Mouse (Mus musculus) midbrain, postnatal 0 days (tissue): ENCODE results near the gene Gm16181. TPM values are rescaled to one million over a fixed set of nuclear protein-coding genes. Genes with fewer than 3 reads are reported as not detected.

Experiments used
- ATAC-seq: fragments of 200-750 bp; cut with Nextera tagmentation; 2 replicates; pipeline ENCODE4 v1.8.0; 2017; ENCODE audit warnings: moderate number of reproducible peaks, mild to moderate bottlenecking, moderate TSS enrichment, moderate library complexity; ENCODE audit not compliant: low FRiP score
- DNase-seq: peaks from one replicate; pipeline ENCODE4 v3.0.0-alpha.2; 2015; ENCODE audit warnings: low spot score
- H3K27ac ChIP-seq: fragments of 300-500 bp; sonication (generic); 2 replicates; pipeline ENCODE4 v1.5.1; 2014; ENCODE audit warnings: low read depth, mild to moderate bottlenecking, low read length, mixed read lengths
- H3K27me3 ChIP-seq: fragments of 300-500 bp; sonication (generic); 2 replicates; pipeline ENCODE4 v1.6.1; 2014; ENCODE audit warnings: low read length, control low read depth, mixed read lengths; ENCODE audit not compliant: insufficient read depth
- H3K36me3 ChIP-seq: fragments of 300-500 bp; sonication (generic); 2 replicates; pipeline ENCODE4 v1.6.1; 2014; ENCODE audit warnings: low read length, control low read depth, mixed read lengths; ENCODE audit not compliant: insufficient read depth
- H3K4me1 ChIP-seq: fragments of 300-500 bp; sonication (generic); 2 replicates; pipeline ENCODE4 v1.6.1; 2014; ENCODE audit warnings: mild to moderate bottlenecking, control low read depth, antibody characterized with exemption, low read length, mixed read lengths; ENCODE audit not compliant: insufficient read depth
- H3K4me2 ChIP-seq: fragments of 300-500 bp; sonication (generic); 2 replicates; pipeline ENCODE4 v1.6.1; 2014; ENCODE audit warnings: low read depth, mild to moderate bottlenecking, low read length, mixed read lengths; ENCODE audit not compliant: poor library complexity, severe bottlenecking
- H3K4me3 ChIP-seq: fragments of 300-500 bp; sonication (generic); 2 replicates; pipeline ENCODE4 v1.5.1; 2014; ENCODE audit warnings: low read depth, mild to moderate bottlenecking, low read length, moderate library complexity
- H3K9ac ChIP-seq: fragments of 300-500 bp; sonication (generic); replicated peaks from 2 replicates; pipeline ENCODE4 v1.6.1; 2014; ENCODE audit warnings: mild to moderate bottlenecking, low read length, moderate library complexity, mixed read lengths; ENCODE audit not compliant: poor library complexity, severe bottlenecking
- H3K9me3 ChIP-seq: fragments of 300-500 bp; sonication (generic); 2 replicates; pipeline ENCODE4 v1.6.1; 2016; ENCODE audit warnings: low read length, control low read depth
- CTCF ChIP-seq: IDR thresholded peaks from 2 replicates; pipeline ENCODE4 v1.5.1; 2016; ENCODE audit warnings: antibody characterized with exemption, mild to moderate bottlenecking
- WGBS: fragments of 180-500 bp; shearing (Covaris S2); extraction: QIAGEN DNeasy Blood & Tissue Kit; methylation state at CpG from one replicate; pipeline ENCODE4 v1.1.7; 2014; 5-methylcytosine and 5-hydroxymethylcytosine counted together
- polyA plus RNA-seq: library from polyadenylated mRNA; unstranded; fragments of >200 nt; fragmentation: Nextera tagmentation; extraction: Ambion mirVana; gene quantifications from 2 replicates; pipeline ENCODE4 v1.2.1, GENCODE M21; 2015
- total RNA-seq: library from RNA; depleted of rRNA; stranded (reverse); fragments of >200 nt; gene quantifications from 2 replicates; pipeline ENCODE4 v1.2.3, GENCODE M21; 2014

Gene Gm16181
- total and polyA plus RNA-seq, 2 experiments from 2014 or later, result 0.33 TPM; not detected in 1

DNA sequence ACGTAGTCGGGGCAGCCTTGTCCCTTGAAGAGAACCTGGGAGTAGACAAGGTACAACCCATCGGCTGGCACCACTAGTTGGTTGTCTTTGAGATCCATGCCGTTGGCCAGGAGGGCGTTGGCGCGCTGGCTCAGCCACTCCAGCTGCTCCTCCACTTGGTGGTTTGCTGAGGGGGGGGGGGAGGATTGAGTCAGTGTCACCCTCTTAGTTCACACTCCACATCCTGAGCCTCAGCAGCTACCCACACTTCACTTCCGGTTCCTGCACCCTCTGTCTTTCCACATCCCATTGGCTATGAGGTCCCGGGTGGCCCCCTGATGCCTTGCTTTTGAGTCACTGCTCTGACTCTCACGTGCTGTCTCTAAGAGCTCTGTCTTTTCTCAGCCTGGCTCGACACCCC, 20.2 kb upstream of the Gm16181 start:
- Histone ChIP-seq H3K36me3 (no peaks in the 10 kb centered on the region), H3K4me3 (no peak overlapping the region), H3K9me3 (no peaks in the 10 kb centered on the region), H3K9ac (no peak overlapping the region), H3K27me3 (peaks cover 6% of the 10 kb centered on the region; the same call in 1 of the 2 replicates), H3K4me2 (no peak overlapping the region), H3K4me1 (no peaks in the 10 kb centered on the region), H3K27ac (no peak overlapping the region)
- no peak for DNase-seq
- 87% methylated on average over 11 of the region's 11 CpGs for WGBS
- no peak for ATAC-seq
- TF ChIP-seq CTCF, result no peak

DNA sequence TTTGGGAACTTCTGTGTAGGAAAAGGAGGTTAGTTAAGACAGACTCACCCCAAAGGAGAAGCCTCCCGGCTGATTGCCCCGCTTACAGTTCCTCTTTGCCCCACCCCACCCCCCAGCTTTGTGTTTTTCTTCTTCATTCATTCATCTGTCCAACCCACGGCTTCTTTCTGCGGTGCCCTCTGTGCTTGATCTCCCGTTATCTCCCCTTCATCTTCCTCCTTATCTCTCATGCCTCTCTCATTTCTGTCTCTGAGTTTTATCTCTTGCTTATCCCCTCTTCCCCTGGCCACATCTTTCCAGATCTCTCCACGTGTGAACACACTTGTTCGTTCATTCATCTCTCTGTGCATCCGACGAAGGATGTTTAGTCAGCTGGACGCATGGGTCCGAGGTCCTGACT, 19.5 kb upstream of the Gm16181 start:
- Histone ChIP-seq H3K27ac (no peak overlapping the region), H3K9ac (no peak overlapping the region), H3K27me3 (peaks cover 6% of the 10 kb centered on the region; the same call in 1 of the 2 replicates), H3K9me3 (no peaks in the 10 kb centered on the region), H3K4me3 (no peak overlapping the region), H3K36me3 (no peaks in the 10 kb centered on the region), H3K4me2 (no peak overlapping the region), H3K4me1 (no peaks in the 10 kb centered on the region)
- ATAC-seq (no peak), DNase-seq (no peak)
- TF ChIP-seq CTCF, result no peak
- 82% methylated on average over 11 of the region's 11 CpGs for WGBS

DNA sequence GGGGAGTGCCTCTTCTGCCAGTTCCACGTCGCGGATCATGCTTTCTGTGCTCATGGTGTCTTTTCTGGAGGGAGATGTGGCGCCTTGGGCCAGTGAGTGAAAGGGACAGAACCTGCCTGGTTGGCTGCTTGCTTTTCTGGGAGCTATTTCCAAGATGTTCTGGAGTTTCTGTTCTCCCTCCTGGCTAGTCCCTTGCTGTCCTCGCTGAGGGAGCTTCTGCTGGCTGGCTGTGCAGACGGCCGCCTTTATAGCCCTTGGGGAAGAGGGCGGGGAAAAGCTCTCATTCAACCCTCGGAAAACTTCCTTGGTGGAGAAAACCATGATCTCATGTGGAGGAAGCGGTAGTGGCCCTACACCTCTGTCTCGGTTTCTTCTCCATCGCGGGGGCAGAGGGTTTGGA, 18.8 kb upstream of the Gm16181 start, which contains the start of gene Tnf:
Gene Tnf, minus strand, starts transcription at position 221 of the 400 bp plus-strand sequence.
- 53% methylated on average over 13 of the region's 13 CpGs for WGBS
- H3K4me3 ChIP-seq, result no peak within 1 kb of the TSS
- no peak for TF ChIP-seq CTCF
- no peaks in the 10 kb centered on the region for H3K4me1 ChIP-seq
- no peak for DNase-seq
- H3K9ac ChIP-seq, result no peak within 1 kb of the TSS
- H3K27me3 ChIP-seq, result peaks cover 6% of the 10 kb centered on the region; the same call in 1 of the 2 replicates
- H3K9me3 ChIP-seq, result no peaks in the 10 kb centered on the region
- no peaks in the 10 kb centered on the region for H3K36me3 ChIP-seq
- ATAC-seq, result no peak
- H3K27ac ChIP-seq, result no peak within 1 kb of the TSS
- no peak within 1 kb of the TSS for H3K4me2 ChIP-seq

DNA sequence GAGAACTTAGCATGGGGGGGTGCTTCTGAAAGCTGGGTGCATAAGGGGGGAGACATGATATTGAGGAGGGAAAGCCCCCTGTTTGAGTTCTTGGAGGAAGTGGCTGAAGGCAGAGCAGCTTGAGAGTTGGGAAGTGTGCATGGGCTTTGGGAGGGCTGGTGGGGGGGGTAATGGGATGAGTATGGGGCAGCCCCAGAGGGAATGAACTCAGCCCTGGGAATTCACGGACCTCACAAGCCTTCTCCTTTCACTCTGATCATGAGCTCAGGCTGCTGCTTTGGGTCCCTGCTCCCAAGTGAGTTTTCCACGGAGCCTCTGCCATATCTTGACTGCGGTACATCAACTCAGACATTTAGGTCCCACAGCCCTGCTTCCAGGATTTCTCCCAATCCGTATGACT, 18.2 kb upstream of the Gm16181 start:
- H3K27me3 ChIP-seq, result peaks cover 6% of the 10 kb centered on the region; the same call in 1 of the 2 replicates
- no peak overlapping the region for H3K9ac ChIP-seq
- 85% methylated on average over 4 of the region's 4 CpGs for WGBS
- H3K36me3 ChIP-seq, result no peaks in the 10 kb centered on the region
- no peak for TF ChIP-seq CTCF
- no peaks in the 10 kb centered on the region for H3K9me3 ChIP-seq
- ATAC-seq (no peak), DNase-seq (no peak)
- no peaks in the 10 kb centered on the region for H3K4me1 ChIP-seq
- H3K27ac ChIP-seq, result no peak overlapping the region
- H3K4me3 ChIP-seq, result no peak overlapping the region
- H3K4me2 ChIP-seq, result no peak overlapping the region

DNA sequence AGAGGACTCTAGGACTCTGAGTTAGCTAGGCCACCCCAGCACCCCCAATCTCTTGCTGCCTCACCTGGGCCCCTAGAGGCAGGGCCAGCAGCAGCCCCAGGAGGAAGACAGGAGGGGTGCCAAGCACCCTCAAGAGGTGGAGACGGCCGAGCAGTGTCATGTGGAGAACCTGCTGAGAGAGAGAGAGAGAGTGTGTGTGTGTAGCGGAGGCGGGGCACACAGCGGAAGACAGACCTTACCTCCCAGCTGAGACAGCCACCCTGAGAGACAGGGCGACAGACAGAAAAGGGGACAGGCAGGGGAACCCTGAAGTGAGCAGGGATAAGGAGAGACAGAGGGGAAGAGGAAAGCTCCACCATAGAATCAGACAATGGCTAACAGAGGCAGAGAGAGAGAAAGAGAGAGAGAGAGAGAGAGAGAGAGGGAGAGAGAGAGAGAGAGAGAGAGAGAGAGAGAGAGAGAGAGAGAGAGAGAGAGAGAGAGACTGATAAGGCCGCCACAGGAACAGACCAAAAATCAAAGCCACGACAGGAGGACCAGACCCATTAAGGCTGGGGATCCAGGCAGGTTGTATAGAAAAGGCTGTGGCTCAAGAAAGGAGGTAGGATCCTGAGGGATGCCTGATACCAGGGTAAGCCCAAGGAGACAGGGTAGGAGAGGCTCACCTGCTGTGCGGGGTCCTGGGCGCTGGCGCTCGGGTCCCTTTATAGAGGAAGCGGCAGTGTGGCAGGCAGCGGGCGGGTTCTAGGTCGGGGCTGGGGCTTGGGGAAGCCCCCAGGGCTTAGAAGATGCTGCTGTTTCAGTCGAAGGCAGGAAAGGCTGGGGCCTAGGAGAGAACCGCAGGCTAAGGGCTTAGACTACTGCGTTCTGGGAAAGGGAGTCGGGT, 15.9 kb upstream of the Gm16181 start, which contains the start of gene Lta:
Gene Lta, minus strand, starts transcription at position 858 of the 886 bp plus-strand sequence.
- TF ChIP-seq CTCF, result no peak
- no peak within 1 kb of the TSS for H3K27ac ChIP-seq
- ATAC-seq (no peak), DNase-seq (no peak)
- peaks cover 6% of the 10 kb centered on the region; the same call in 1 of the 2 replicates for H3K27me3 ChIP-seq
- H3K9ac ChIP-seq, result no peak within 1 kb of the TSS
- H3K4me2 ChIP-seq, result no peak within 1 kb of the TSS
- H3K36me3 ChIP-seq, result no peaks in the 10 kb centered on the region
- no peaks in the 10 kb centered on the region for H3K9me3 ChIP-seq
- H3K4me1 ChIP-seq, result no peaks in the 10 kb centered on the region
- 31% methylated on average over 20 of the region's 20 CpGs for WGBS
- no peak within 1 kb of the TSS for H3K4me3 ChIP-seq

DNA sequence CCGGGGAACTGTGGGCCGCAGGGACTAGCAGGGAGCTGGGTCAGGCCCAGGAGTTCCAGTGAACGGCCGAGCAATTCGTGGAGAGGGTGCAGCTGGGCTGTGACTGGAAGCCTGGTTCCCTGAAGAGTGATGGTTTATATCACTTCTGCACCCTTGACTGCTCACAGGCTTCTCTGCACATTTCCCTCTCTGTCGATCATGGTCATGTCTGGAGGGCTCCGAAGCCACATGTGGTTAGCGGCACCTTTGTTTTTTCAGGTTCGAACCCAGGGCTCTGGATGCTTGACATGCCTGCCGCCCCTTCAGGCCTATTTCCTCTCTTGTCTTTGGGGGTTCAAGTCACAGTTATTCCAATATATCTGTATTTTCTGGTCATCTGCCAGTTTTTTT, 15.3 kb upstream of the Gm16181 start:
- no peak overlapping the region for H3K9ac ChIP-seq
- 59% methylated on average over 10 of the region's 10 CpGs for WGBS
- TF ChIP-seq CTCF, result no peak

More for the DNA sequence above, 15.3 kb upstream of the Gm16181 start:
- ATAC-seq (no peak), DNase-seq (no peak)
- H3K36me3 ChIP-seq, result no peaks in the 10 kb centered on the region
- no peak overlapping the region for H3K27ac ChIP-seq
- no peaks in the 10 kb centered on the region for H3K9me3 ChIP-seq
- H3K27me3 ChIP-seq, result peaks cover 4% of the 10 kb centered on the region; the same call in 1 of the 2 replicates
- no peaks in the 10 kb centered on the region for H3K4me1 ChIP-seq
- no peak overlapping the region for H3K4me3 ChIP-seq
- no peak overlapping the region for H3K4me2 ChIP-seq
